Comparison of ENCODE assay signal across 8 mouse cellular contexts in genomic region chr8:93809686-93810027, GRCm38 (mm10). TPM values are rescaled to one million over a fixed set of nuclear protein-coding genes. Genes with fewer than 3 reads are reported as not detected.
A peak's percentile ranks its signal among the peaks of the same experiment; 100 is the strongest.
DNase-seq lines count a peak whose midpoint lies in the region; ATAC-seq and TF ChIP-seq lines count a peak whose summit lies in the region.

TSS of gene Gnao1 (plus strand) at chr8:93809966.

- no peaks in the 10 kb centered on the region for H3K9me3 ChIP-seq in lung, embryonic 14.5 days (ENCODE audit: low read depth, low read length)
- no peaks in the 10 kb centered on the region for H3K9me3 ChIP-seq in midbrain, embryonic 15.5 days

- H3K4me1 ChIP-seq in lung, embryonic 14.5 days (ENCODE audit: insufficient read depth), result 0 out of 2 replicates have a peak, but pooled peaks cover 3% of the 10 kb centered on the region
- peaks cover 2% of the 10 kb centered on the region; the same call in 1 of the 2 replicates for H3K4me1 ChIP-seq in bone marrow macrophage, adult 2 months (ENCODE audit: control insufficient read depth, insufficient read depth, low read length)
- peaks cover 18% of the 10 kb centered on the region for H3K4me1 ChIP-seq in midbrain, embryonic 15.5 days

- WGBS in lung, embryonic 14.5 days, result 7% methylated on average over 9 of the region's 9 CpGs
- 9% methylated on average over 9 of the region's 9 CpGs for WGBS in midbrain, embryonic 15.5 days

- H3K4me2 ChIP-seq in lung, embryonic 14.5 days, result peak within 1 kb of the TSS; percentile 86
- peak within 1 kb of the TSS; percentile 73 for H3K4me2 ChIP-seq in midbrain, embryonic 15.5 days

- ATAC-seq in lung, embryonic 14.5 days (ENCODE audit: insufficient read depth), result no peak
- no peak for ATAC-seq in midbrain, embryonic 15.5 days (replicated peaks)

- TF ChIP-seq CTCF in lung, embryonic 14.5 days (IDR thresholded peaks at IDR 0.05; ENCODE audit: low read depth), result no peak
- no peak for TF ChIP-seq CTCF in bone marrow macrophage, adult 2 months (IDR thresholded peaks at IDR 0.05; ENCODE audit: low read depth, low read length)

- H3K27me3 ChIP-seq in lung, embryonic 14.5 days (ENCODE audit: insufficient read depth, low read length), result peaks cover 41% of the 10 kb centered on the region
- no peaks in the 10 kb centered on the region for H3K27me3 ChIP-seq in midbrain, embryonic 15.5 days (replicated peaks)

- no peak for DNase-seq in lung, embryonic 14.5 days
- DNase-seq in lung, postnatal 14 days, result no peak
- no peak for DNase-seq in gonadal fat pad, adult 2 months (ENCODE audit: low read depth)
- DNase-seq in layer of hippocampus, postnatal 10 days (ENCODE audit: low spot score in 2 of 2), result no peak
- DNase-seq in spleen, adult 18-20 months, result no peak
- no peak for DNase-seq in kidney, postnatal 10 days

- H3K27ac ChIP-seq in lung, embryonic 14.5 days (ENCODE audit: low read depth), result no peak within 1 kb of the TSS
- no peak within 1 kb of the TSS for H3K27ac ChIP-seq in bone marrow macrophage, adult 2 months (ENCODE audit: insufficient read depth, low read depth, low read length)
- H3K27ac ChIP-seq in midbrain, embryonic 15.5 days, result peak within 1 kb of the TSS; percentile 99

- H3K9ac ChIP-seq in lung, embryonic 14.5 days, result peak within 1 kb of the TSS; percentile 59
- H3K9ac ChIP-seq in midbrain, embryonic 15.5 days, result peak within 1 kb of the TSS; percentile 89

- no peak for TF ChIP-seq POLR2A in bone marrow macrophage, adult 2 months (IDR thresholded peaks at IDR 0.05; ENCODE audit: borderline replicate concordance, low read depth, low read length)

- H3K36me3 ChIP-seq in lung, embryonic 14.5 days (ENCODE audit: insufficient read depth), result no peaks in the 10 kb centered on the region
- no peaks in the 10 kb centered on the region for H3K36me3 ChIP-seq in midbrain, embryonic 15.5 days (replicated peaks)

- peak within 1 kb of the TSS; percentile 62 for H3K4me3 ChIP-seq in lung, embryonic 14.5 days (ENCODE audit: low read depth, low read length)
- peak within 1 kb of the TSS; percentile 59 for H3K4me3 ChIP-seq in bone marrow macrophage, adult 2 months (ENCODE audit: insufficient read depth, low read length)
- H3K4me3 ChIP-seq in midbrain, embryonic 15.5 days, result peak within 1 kb of the TSS; percentile 94

RNA-seq across cellular contexts. Expression of gene Gnao1, which starts in this region (rescaled TPM):
- polyA plus RNA-seq in lung, embryonic 14.5 days (2014; fragmentation: Nextera tagmentation; extraction: Ambion mirVana), result 1.8 and 2.4 TPM in 2 replicates
- 0.44 and 0.46 TPM in 2 replicates for polyA plus RNA-seq in bone marrow macrophage, adult 2 months (2012; ENCODE audit: insufficient read depth, insufficient read length, missing spikeins)
- polyA plus RNA-seq in gonadal fat pad, adult 2 months (2012; rRNA removed), result 10.4 and 16.0 TPM in 2 replicates
- total RNA-seq in layer of hippocampus, postnatal 10 days (2021), result 100 to 1,000 TPM; 901 to 916 TPM
- polyA plus RNA-seq in midbrain, embryonic 15.5 days (2015; fragmentation: Nextera tagmentation; extraction: Ambion mirVana), result 242 and 245 TPM in 2 replicates

Comparison
In these comparisons a context has a peak if more than half of its experiments do, and no peak if none do; other contexts are left out.
1. RNA of gene Gnao1 (polyA plus RNA-seq): 242 to 245 TPM in midbrain, embryonic 15.5 days; 10.4 to 16.0 TPM in gonadal fat pad, adult 2 months, 1.8 to 2.4 TPM in lung, embryonic 14.5 days and 0.44 to 0.46 TPM in bone marrow macrophage, adult 2 months; every median in the first group is over 10 times any median in the second.
2. Peak in every context shown above with its lines, with median percentiles within 50 percentile points of each other: H3K4me3 ChIP-seq.